Mouse (Mus musculus) midbrain, embryonic 16.5 days (tissue): ENCODE data around the gene Ksr1. TPM values are rescaled to one million over a fixed set of nuclear protein-coding genes. Genes with fewer than 3 reads are reported as not detected.

ENCODE experiments used
- ATAC-seq: fragments of 200-750 bp; cut with Nextera tagmentation; 2 replicates; pipeline ENCODE4 v1.8.0; 2017; ENCODE audit warnings: moderate TSS enrichment
- H3K27ac ChIP-seq: fragments of 300-500 bp; sonication (generic); 2 replicates; pipeline ENCODE4 v1.5.1; 2014; ENCODE audit warnings: mild to moderate bottlenecking, low read length, mixed read lengths
- H3K27me3 ChIP-seq: fragments of 300-500 bp; sonication (generic); 2 replicates; pipeline ENCODE4 v1.6.1; 2014; ENCODE audit warnings: low read depth, low read length, mixed read lengths; ENCODE audit not compliant: control insufficient read depth, insufficient read depth
- H3K36me3 ChIP-seq: fragments of 300-500 bp; sonication (generic); 2 replicates; pipeline ENCODE4 v1.6.1; 2014; ENCODE audit warnings: mild to moderate bottlenecking, low read length, moderate library complexity, mixed read lengths; ENCODE audit not compliant: control insufficient read depth, insufficient read depth
- H3K4me1 ChIP-seq: fragments of 300-500 bp; sonication (generic); 2 replicates; pipeline ENCODE4 v1.6.1; 2014; ENCODE audit warnings: mild to moderate bottlenecking, low read length, mixed read lengths; ENCODE audit not compliant: control insufficient read depth, insufficient read depth
- H3K4me2 ChIP-seq: fragments of 300-500 bp; sonication (generic); 2 replicates; pipeline ENCODE4 v1.6.1; 2014; ENCODE audit warnings: mild to moderate bottlenecking, low read length, mixed read lengths
- H3K4me3 ChIP-seq: fragments of 300-500 bp; sonication (generic); 2 replicates; pipeline ENCODE4 v1.5.1; 2014; ENCODE audit warnings: low read depth, mild to moderate bottlenecking, low read length, moderate library complexity, mixed read lengths
- H3K9ac ChIP-seq: fragments of 300-500 bp; sonication (generic); 2 replicates; pipeline ENCODE4 v1.6.1; 2014; ENCODE audit warnings: low read depth, low read length, mixed read lengths
- H3K9me3 ChIP-seq: fragments of 300-500 bp; sonication (generic); replicated peaks from 2 replicates; pipeline ENCODE4 v1.6.1; 2014; ENCODE audit warnings: mild to moderate bottlenecking, low read length, mixed read lengths; ENCODE audit not compliant: control insufficient read depth, poor library complexity, severe bottlenecking
- WGBS: fragments of 180-500 bp; shearing (Covaris S2); extraction: QIAGEN DNeasy Blood & Tissue Kit; methylation state at CpG from one replicate; pipeline ENCODE4 v1.1.7; 2014; 5-methylcytosine and 5-hydroxymethylcytosine counted together
- polyA plus RNA-seq: library from polyadenylated mRNA; unstranded; fragments of >200 nt; fragmentation: Nextera tagmentation; extraction: Ambion mirVana; gene quantifications from 2 replicates; pipeline ENCODE4 v1.2.1, GENCODE M21; 2015

The Ksr1 gene
- polyA plus RNA-seq, 1 experiment from 2014 or later = 4.5 TPM

- Histone ChIP-seq H3K4me2 (no peak overlapping the region), H3K4me3 (no peak overlapping the region)
- ATAC-seq = no peak
Observed at GRCm38 (mm10) chr11:78982513-78983291, 163.5 kb downstream of the Ksr1 start.

GRCm38 (mm10) chr11:78982042-78982441, 164.2 kb downstream of the Ksr1 start:
- Histone ChIP-seq H3K9ac (no peak overlapping the region), H3K4me2 (no peak overlapping the region), H3K27ac (no peak overlapping the region), H3K4me3 (no peak overlapping the region), H3K4me1 (no peaks in the 10 kb centered on the region), H3K27me3 (no peaks in the 10 kb centered on the region), H3K36me3 (no peaks in the 10 kb centered on the region), H3K9me3 (no peaks in the 10 kb centered on the region)
- 81% methylated on average over 2 of the region's 2 CpGs for WGBS
- ATAC-seq = no peak

More at GRCm38 (mm10) chr11:78982513-78983291, 163.5 kb downstream of the Ksr1 start:
- no peak overlapping the region for H3K9ac ChIP-seq
- no peaks in the 10 kb centered on the region for H3K36me3 ChIP-seq
- WGBS = 87% methylated on average over 12 of the region's 12 CpGs
- no peaks in the 10 kb centered on the region for H3K9me3 ChIP-seq
- no peak overlapping the region for H3K27ac ChIP-seq
- no peaks in the 10 kb centered on the region for H3K4me1 ChIP-seq
- no peaks in the 10 kb centered on the region for H3K27me3 ChIP-seq

- H3K4me1 ChIP-seq = no peaks in the 10 kb centered on the region
- H3K9ac ChIP-seq = no peak overlapping the region
- H3K9me3 ChIP-seq = no peaks in the 10 kb centered on the region
- 86% methylated on average over 4 of the region's 4 CpGs for WGBS
- no peak overlapping the region for H3K27ac ChIP-seq
- H3K36me3 ChIP-seq = no peaks in the 10 kb centered on the region
- no peaks in the 10 kb centered on the region for H3K27me3 ChIP-seq
- H3K4me2 ChIP-seq = no peak overlapping the region
- H3K4me3 ChIP-seq = no peak overlapping the region
- no peak for ATAC-seq
Observed at GRCm38 (mm10) chr11:78980083-78980634, 166.0 kb downstream of the Ksr1 start.

- H3K9ac ChIP-seq = no peak overlapping the region
- no peaks in the 10 kb centered on the region for H3K36me3 ChIP-seq
- no peak overlapping the region for H3K27ac ChIP-seq
Observed at GRCm38 (mm10) chr11:78978176-78979019, 167.8 kb downstream of the Ksr1 start.

GRCm38 (mm10) chr11:78976731-78977510, 169.3 kb downstream of the Ksr1 start:
- Histone ChIP-seq H3K9me3 (no peaks in the 10 kb centered on the region), H3K4me3 (no peak overlapping the region), H3K9ac (no peak overlapping the region), H3K4me1 (no peaks in the 10 kb centered on the region), H3K27me3 (no peaks in the 10 kb centered on the region), H3K27ac (no peak overlapping the region), H3K36me3 (no peaks in the 10 kb centered on the region), H3K4me2 (no peak overlapping the region)
- ATAC-seq = no peak
- WGBS = 76% methylated on average over 8 of the region's 8 CpGs

More at GRCm38 (mm10) chr11:78978176-78979019, 167.8 kb downstream of the Ksr1 start:
- Histone ChIP-seq H3K4me2 (no peak overlapping the region), H3K4me3 (no peak overlapping the region), H3K27me3 (no peaks in the 10 kb centered on the region), H3K9me3 (no peaks in the 10 kb centered on the region), H3K4me1 (no peaks in the 10 kb centered on the region)
- ATAC-seq = no peak
- 87% methylated on average over 12 of the region's 12 CpGs for WGBS

- Histone ChIP-seq H3K27ac (no peak overlapping the region), H3K4me2 (no peak overlapping the region), H3K4me1 (no peaks in the 10 kb centered on the region), H3K27me3 (no peaks in the 10 kb centered on the region), H3K9ac (no peak overlapping the region), H3K9me3 (no peaks in the 10 kb centered on the region), H3K36me3 (no peaks in the 10 kb centered on the region), H3K4me3 (no peak overlapping the region)
- 72% methylated on average over 17 of the region's 17 CpGs for WGBS
- ATAC-seq = no peak
Observed at GRCm38 (mm10) chr11:78973381-78974150, 172.6 kb downstream of the Ksr1 start.

- no peak overlapping the region for H3K9ac ChIP-seq
- no peak overlapping the region for H3K27ac ChIP-seq
- no peaks in the 10 kb centered on the region for H3K36me3 ChIP-seq
- no peak overlapping the region for H3K4me3 ChIP-seq
- H3K9me3 ChIP-seq = no peaks in the 10 kb centered on the region
- H3K4me1 ChIP-seq = no peaks in the 10 kb centered on the region
- no peak overlapping the region for H3K4me2 ChIP-seq
- no peak for ATAC-seq
- WGBS = 68% methylated on average over 8 of the region's 8 CpGs
- H3K27me3 ChIP-seq = no peaks in the 10 kb centered on the region
Observed at GRCm38 (mm10) chr11:78972811-78973351, 173.3 kb downstream of the Ksr1 start.

GRCm38 (mm10) chr11:78972328-78972727, 173.9 kb downstream of the Ksr1 start:
- no peaks in the 10 kb centered on the region for H3K36me3 ChIP-seq

More at GRCm38 (mm10) chr11:78972328-78972727, 173.9 kb downstream of the Ksr1 start:
- no peak overlapping the region for H3K4me3 ChIP-seq
- no peak overlapping the region for H3K27ac ChIP-seq
- H3K4me2 ChIP-seq = no peak overlapping the region
- no peaks in the 10 kb centered on the region for H3K27me3 ChIP-seq
- H3K9ac ChIP-seq = no peak overlapping the region
- 52% methylated on average over 6 of the region's 6 CpGs for WGBS
- no peaks in the 10 kb centered on the region for H3K9me3 ChIP-seq
- ATAC-seq = no peak
- no peaks in the 10 kb centered on the region for H3K4me1 ChIP-seq
